Mouse (Mus musculus) left cerebral cortex, adult 11 months (tissue): ENCODE measurements around the gene Sox5.

Source experiments
- DNase-seq: peaks from one replicate; pipeline ENCODE4 v3.0.0; 2022; ENCODE audit warnings: low spot score

Sox5 gene

GRCm38 (mm10) chr6:144659115-144660108 is 122.4 kb downstream of the Sox5 start:
- DNase-seq = no peak

DNA sequence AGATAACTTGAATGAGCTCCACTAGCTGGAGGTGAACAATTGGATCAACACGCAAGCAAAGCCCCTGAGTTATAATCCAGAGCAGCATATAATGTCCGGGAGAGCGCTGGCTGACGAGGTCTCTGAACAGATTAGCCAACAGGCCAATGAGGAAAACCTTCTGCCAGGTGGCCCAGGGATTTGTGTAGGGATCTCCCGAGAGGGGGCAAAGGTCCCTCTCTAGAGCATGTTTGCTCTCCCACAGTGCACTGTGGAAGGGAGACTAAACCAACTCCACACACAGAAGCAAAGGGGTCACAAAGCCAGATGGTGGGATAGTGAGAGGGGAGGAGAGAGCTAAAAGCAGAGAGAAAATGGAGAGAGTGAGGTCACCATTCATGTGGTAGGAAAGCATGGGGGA is 128.9 kb downstream of the Sox5 start:
- DNase-seq = no peak

- no peak for DNase-seq
Measured at GRCm38 (mm10) chr6:144648896-144649295, 132.9 kb downstream of the Sox5 start.

DNA sequence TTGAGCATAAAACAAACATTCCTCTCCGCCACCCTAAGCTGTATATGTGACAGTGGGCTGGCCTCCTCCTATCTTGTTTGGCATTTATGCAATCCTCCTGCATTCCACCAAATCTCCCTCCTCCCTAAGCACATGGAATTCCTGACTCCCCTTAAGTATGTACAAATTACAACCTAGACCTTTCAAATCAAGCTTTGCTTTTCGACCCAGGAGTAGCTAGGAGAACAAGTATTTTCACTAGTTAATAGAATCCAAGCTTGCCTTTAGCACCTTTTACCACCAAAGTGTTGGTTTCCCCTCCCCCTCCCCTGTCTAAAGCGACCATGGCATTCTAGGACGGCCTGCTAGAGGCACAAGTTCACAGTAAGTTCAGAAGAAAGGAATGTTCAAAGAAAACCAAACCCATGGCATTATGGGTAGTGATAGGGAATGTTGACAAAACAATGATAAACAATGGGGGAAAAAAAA is 133.6 kb downstream of the Sox5 start:
- no peak for DNase-seq

DNA sequence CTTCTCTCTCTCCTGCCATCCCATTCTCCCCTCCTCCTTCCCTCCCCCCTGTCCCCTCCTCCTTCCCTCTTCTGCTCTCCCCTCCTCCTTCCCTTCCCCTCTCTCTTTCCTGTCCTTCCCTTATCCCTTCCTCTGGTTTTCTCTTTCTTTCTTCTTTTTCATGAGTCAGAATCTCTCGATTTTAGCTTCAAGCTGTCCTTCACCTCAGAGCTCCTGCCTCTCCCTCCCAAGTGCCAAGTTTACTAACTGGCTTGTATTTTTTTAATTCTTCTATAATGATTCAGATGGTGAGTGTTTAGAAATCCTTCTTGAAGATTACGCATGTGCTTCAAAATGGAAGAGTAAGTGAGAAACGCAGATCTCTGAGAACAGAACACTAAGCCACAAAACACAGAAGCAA is 135.4 kb downstream of the Sox5 start:
- DNase-seq = no peak

DNA sequence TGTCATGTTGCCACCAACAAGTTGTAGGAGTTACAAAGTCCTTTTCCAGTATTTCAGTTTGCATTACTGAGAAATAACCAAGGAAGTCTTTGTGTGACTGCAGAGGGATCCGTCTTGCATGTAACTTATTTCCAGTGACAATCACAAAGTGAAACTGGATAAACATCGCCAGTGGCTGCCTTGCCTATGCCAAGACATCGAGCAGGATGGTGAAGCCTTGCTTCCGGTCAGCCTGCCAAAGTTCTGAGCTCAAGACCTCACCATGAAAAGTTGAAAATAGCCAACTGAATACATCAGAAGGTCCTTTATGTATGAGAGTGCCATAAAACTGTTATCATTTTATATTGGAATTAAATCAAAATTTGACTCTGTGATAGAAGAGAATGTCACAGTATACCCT is 136.0 kb downstream of the Sox5 start:
- no peak for DNase-seq

DNA sequence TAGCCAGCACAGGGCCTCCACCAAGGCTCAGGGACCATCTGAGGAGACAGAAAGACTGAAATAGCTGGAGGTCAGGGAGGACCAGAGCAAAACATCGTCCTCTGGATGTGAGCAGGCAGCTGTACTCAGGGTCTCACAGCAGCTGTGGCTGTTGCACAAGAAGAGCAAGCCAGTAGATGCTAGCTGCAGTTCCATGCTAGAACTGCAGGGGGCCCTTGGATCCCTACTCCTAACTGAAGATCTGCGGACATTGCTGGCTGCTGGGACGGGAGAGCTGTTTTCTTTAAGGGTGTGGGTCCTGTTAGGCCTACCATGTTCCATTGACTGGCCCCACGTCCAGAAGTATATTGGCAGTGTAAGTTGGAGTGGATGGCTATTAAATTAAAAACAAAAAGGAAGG is 137.1 kb downstream of the Sox5 start:
- DNase-seq = no peak

DNA sequence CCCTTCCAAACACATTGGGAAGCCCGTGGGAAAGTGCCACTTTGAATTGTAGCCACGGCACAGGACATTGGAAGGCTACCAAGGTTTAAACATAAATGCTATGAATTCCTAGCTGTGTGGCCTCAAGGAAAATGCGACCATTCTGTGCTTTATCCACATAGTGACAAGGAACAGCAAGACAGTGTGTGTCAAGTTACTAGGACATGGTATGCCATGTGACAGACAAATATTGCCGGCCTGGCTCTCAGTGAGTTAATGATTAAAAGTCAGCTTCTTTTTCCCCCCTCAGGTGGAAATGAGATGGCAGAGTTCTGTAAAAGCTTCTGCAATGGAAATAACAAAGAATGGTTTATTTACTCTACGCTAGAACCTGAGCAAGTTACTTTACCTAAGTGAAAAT is 138.2 kb downstream of the Sox5 start:
- no peak for DNase-seq

- no peak for DNase-seq
Measured at GRCm38 (mm10) chr6:144641888-144642287, 139.9 kb downstream of the Sox5 start.

DNA sequence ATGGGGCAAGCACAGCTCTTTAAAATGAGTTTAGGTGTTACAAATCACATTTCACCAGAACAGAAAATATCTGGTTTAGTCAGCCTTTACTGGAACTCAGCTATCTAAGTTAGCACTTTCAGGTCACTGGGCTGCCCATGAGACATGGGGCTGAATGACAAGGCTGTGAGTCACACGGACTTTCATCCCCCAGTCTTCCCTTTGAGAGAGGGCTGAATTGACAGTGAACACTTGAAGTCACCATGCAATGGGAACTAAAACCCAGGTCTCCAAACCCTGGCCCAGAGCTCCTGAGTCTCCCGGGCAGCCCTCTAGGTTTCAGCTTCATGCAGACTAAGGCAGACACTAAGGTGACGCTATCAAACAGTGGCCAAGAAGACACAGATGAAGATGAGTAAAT is 141.2 kb downstream of the Sox5 start:
- no peak for DNase-seq

DNA sequence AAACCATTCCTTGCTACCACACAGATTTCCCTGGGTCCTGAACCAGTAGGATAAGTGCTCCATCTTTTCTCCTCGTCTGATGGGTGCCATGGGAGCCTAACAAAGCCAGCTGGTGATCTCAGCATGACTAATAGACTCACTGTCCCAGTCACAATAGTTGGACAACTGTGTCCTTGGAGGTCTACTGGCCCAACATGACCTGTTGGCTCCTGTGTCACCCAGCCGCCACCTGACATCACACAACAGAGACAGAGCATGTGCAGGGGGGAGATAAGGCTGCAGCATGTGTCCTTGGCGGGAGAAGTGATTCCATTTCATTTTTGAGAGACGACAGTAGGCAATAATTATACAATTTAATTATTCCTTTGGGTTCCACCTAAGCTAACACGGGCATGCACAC is 143.2 kb downstream of the Sox5 start:
- DNase-seq = no peak

GRCm38 (mm10) chr6:144627539-144628115 is 154.2 kb downstream of the Sox5 start:
- no peak for DNase-seq

DNA sequence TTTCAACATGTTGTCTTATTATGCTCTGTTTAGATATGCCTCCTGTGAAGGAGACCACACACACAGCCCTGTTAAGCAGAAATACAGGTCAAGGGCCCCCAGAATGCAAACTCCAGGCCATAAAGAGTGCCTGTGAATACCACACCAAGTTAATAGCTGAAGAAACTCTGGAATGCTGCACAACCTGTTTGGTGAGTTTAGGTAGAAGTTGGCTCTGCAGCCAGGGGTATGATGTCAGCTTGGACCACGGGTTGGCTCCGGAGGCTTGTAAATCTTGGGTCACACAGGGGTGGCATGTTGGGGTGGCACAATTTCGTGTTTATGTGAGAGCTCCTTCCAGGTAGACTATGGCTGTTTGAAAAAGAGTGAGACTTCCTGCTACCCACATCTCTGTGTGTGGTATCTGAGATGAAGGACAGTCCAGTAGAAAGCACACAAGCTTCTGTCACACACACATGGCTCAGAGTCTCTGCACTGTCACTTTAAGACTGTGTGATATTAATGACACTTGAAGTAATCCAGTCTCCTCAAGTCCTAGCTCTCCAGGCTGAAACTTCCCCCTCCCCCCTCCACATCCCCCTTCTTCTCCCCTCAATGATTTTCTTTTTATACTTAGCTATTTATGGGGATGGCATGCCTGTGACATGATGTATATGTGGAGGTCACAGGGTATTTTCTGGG is 160.5 kb downstream of the Sox5 start:
- DNase-seq = no peak

GRCm38 (mm10) chr6:144611383-144611791 is 170.4 kb downstream of the Sox5 start:
- DNase-seq = no peak

- no peak for DNase-seq
Measured at GRCm38 (mm10) chr6:144610878-144611277, 170.9 kb downstream of the Sox5 start.

DNA sequence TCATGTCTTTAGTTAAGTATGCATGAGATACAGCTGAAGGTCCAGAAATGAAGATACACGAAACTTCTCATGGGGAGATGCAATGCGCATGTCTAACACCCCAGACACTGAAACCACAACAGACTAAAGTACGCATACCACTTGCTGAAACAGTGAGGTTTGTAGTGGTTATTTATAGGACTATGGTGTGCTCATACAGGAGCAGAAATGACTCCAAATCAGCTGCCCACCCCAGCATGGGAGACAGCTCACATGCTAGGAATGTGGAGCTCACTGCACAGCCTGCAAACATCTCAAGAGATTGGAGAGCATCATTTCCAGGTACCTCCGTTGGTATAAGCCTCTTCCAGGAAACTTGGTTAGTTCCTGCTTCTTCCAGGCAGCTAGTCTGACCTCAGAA is 178.9 kb downstream of the Sox5 start:
- no peak for DNase-seq

- no peak for DNase-seq
Measured at GRCm38 (mm10) chr6:144600351-144600750, 181.4 kb downstream of the Sox5 start.

GRCm38 (mm10) chr6:144598324-144598973 is 183.3 kb downstream of the Sox5 start:
- no peak for DNase-seq

- peak; percentile 19 for DNase-seq
Measured at GRCm38 (mm10) chr6:144596536-144597210, 185.1 kb downstream of the Sox5 start.

DNA sequence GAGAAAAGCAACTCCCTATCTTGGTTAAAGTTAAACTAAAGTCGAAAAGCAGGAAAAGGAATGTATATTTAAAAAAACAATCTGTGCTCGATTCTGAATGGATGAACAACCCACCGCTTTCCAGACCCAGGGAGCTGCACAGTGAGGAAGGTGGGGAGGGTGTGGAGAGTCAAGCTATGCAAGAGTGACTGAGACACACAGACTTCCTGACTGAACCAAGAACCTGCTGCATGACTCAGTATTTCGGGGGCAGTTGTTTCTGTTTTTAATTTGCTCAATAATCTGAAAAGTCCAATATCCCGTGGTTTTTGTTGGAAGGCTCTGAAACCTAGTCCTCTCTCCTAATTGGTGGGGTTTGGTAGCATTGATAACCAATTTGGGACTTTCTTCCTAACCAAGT is 196.9 kb downstream of the Sox5 start:
- DNase-seq = no peak

DNA sequence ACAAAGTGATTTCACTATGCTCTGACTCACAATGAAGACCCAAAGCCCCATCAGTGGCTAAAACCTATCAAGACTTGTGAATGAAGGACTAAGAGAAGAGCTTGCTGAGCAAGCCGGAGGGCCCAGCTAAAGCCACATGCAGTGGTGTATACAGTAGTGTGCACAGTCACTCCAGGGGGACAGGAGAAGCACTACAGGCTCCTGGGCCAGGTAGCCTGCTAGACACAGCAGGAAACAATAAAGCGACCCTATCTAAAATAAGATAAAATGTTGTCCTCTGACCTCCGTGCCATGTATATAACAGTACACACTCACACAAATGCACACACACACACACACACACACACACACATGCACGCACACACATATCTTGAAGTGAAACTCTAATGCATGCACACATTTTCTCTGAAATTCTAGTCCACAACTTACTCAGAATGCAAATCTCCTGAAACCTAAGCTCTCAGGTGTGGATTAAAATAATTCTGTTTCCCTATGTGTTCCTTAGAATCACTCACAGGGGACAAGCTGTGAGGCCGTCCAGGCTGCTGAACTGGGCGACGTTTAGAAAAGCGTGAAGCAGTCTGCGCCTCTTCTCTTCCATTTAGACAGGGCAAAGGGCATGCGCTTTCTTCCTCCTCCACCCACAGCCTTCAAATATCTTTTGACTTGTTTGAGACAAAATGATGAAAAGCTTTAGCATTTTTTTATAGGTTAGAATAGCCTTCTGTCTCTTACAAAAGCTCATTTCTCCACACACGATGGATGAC is 197.5 kb downstream of the Sox5 start:
- DNase-seq = no peak
